Mouse (Mus musculus): ENCODE data around the gene Adcy4. TPM values are rescaled to one million over a fixed set of nuclear protein-coding genes. Genes with fewer than 3 reads are reported as not detected.

Adcy4 gene
- 1 to 10 TPM; 4.6 to 5.2 TPM for total RNA-seq (2021)

- intact Hi-C loops (cut with DNase I) = no loop called here
- no peak for DNase-seq
Observed at GRCm38 (mm10) chr14:55783958-55784235, at the start of gene Adcy4. TSS of gene Adcy4 (minus strand) at chr14:55784095.

GRCm38 (mm10) chr14:55833126-55833525, 49.2 kb upstream of the Adcy4 start:
- DNase-seq = no peak
- intact Hi-C loops (cut with DNase I) = no loop called here

- no peak for DNase-seq
- intact Hi-C loops (cut with DNase I) = no loop called here
Observed at GRCm38 (mm10) chr14:55830331-55830730, 46.4 kb upstream of the Adcy4 start.

GRCm38 (mm10) chr14:55829854-55830253, 46.0 kb upstream of the Adcy4 start:
- intact Hi-C loops (cut with DNase I) = no loop called here
- DNase-seq = no peak

- DNase-seq = no peak
- intact Hi-C loops (cut with DNase I) = no loop called here
Observed at GRCm38 (mm10) chr14:55828716-55829263, 44.9 kb upstream of the Adcy4 start.

- peak; percentile 24 for DNase-seq
- intact Hi-C loops (cut with DNase I) = no loop called here
Observed at GRCm38 (mm10) chr14:55826551-55827340, 42.9 kb upstream of the Adcy4 start.

GRCm38 (mm10) chr14:55826142-55826541, 42.2 kb upstream of the Adcy4 start:
- intact Hi-C loops (cut with DNase I) = no loop called here
- DNase-seq = peak; percentile 16

- peak; percentile 81 for DNase-seq
- intact Hi-C loops (cut with DNase I) = no loop called here
Observed at GRCm38 (mm10) chr14:55825216-55826051, 41.5 kb upstream of the Adcy4 start.

GRCm38 (mm10) chr14:55824481-55825215, 40.8 kb upstream of the Adcy4 start:
- intact Hi-C loops (cut with DNase I) = loop anchor here (5.0 kb wide), 1 partner anchor 38 kb away; no protein-coding TSS in a partner anchor
- peak; percentile 55 for DNase-seq

GRCm38 (mm10) chr14:55824001-55824480, 40.1 kb upstream of the Adcy4 start:
- DNase-seq = peak; percentile 40
- intact Hi-C loops (cut with DNase I) = loop anchor here (5.0 kb wide), 1 partner anchor 38 kb away; no protein-coding TSS in a partner anchor

- peak; percentile 87 for DNase-seq
- intact Hi-C loops (cut with DNase I) = loop anchor here (5.0 kb wide), 1 partner anchor 39 kb away; no protein-coding TSS in a partner anchor
Observed at GRCm38 (mm10) chr14:55822991-55823762, 39.3 kb upstream of the Adcy4 start, which contains the start of gene Nfatc4. TSS of gene Nfatc4 (plus strand) at chr14:55823144.

GRCm38 (mm10) chr14:55822435-55822990, 38.6 kb upstream of the Adcy4 start:
- intact Hi-C loops (cut with DNase I) = loop anchor here (5.0 kb wide), 1 partner anchor 40 kb away; no protein-coding TSS in a partner anchor
- DNase-seq = peak; percentile 84

- intact Hi-C loops (cut with DNase I) = loop anchor here (5.0 kb wide), 1 partner anchor 42 kb away; no protein-coding TSS in a partner anchor
- DNase-seq = no peak
Observed at GRCm38 (mm10) chr14:55820576-55820975, 36.7 kb upstream of the Adcy4 start.

GRCm38 (mm10) chr14:55819845-55820405, 36.0 kb upstream of the Adcy4 start:
- no peak for DNase-seq
- intact Hi-C loops (cut with DNase I) = loop anchor here (5.0 kb wide), 1 partner anchor 42 kb away; no protein-coding TSS in a partner anchor

- peak; percentile 46 for DNase-seq
- intact Hi-C loops (cut with DNase I) = no loop called here
Observed at GRCm38 (mm10) chr14:55815310-55815751, 31.4 kb upstream of the Adcy4 start.

- intact Hi-C loops (cut with DNase I) = no loop called here
- peak; percentile 88 for DNase-seq
Observed at GRCm38 (mm10) chr14:55814885-55815284, 31.0 kb upstream of the Adcy4 start.

GRCm38 (mm10) chr14:55795380-55796163, 11.7 kb upstream of the Adcy4 start:
- intact Hi-C loops (cut with DNase I) = no loop called here
- no peak for DNase-seq

GRCm38 (mm10) chr14:55793946-55794345, 10.1 kb upstream of the Adcy4 start:
- no peak for DNase-seq

More at GRCm38 (mm10) chr14:55793946-55794345, 10.1 kb upstream of the Adcy4 start:
- intact Hi-C loops (cut with DNase I) = no loop called here

Data from left cerebral cortex, postnatal 4 days (tissue).